Mouse (Mus musculus): ENCODE results near the gene Oaz2. TPM values are rescaled to one million over a fixed set of nuclear protein-coding genes. Genes with fewer than 3 reads are reported as not detected.
"Not testable (repeated sequence)": the region's sequence is repeated elsewhere in the genome, so short reads cannot be mapped to it uniquely, and the experiment has no call there.

The Oaz2 gene
- polyA plus RNA-seq, 1 experiment, result 48.0 TPM

GRCm38 (mm10) chr9:65649997-65650396, 17.8 kb upstream of the Oaz2 start:
- no peaks in the 10 kb centered on the region for H3K36me3 ChIP-seq (ENCODE audit: control insufficient read depth, insufficient read depth, low read length)
- H3K4me1 ChIP-seq (ENCODE audit: control insufficient read depth, insufficient read depth, insufficient read length), result no peaks in the 10 kb centered on the region
- H3K27me3 ChIP-seq (ENCODE audit: control insufficient read depth, insufficient read depth, low read length), result no peaks in the 10 kb centered on the region
- 29% methylated on average over 1 of the region's 1 CpGs for WGBS
- no peak overlapping the region for H3K27ac ChIP-seq (ENCODE audit: insufficient read depth, low read length)
- no peak for DNase-seq (ENCODE audit: low read depth in 1 of 2, low spot score in 2 of 2)
- TF ChIP-seq POLR2A (IDR thresholded peaks at IDR 0.05; ENCODE audit: low read depth, low read length) (no peak), CTCF (IDR thresholded peaks at IDR 0.05; ENCODE audit: extremely low read depth, insufficient read depth, insufficient read length, insufficient replicate concordance) (no peak)
- H3K4me3 ChIP-seq (ENCODE audit: extremely low read depth, insufficient read depth, insufficient read length), result no peak overlapping the region

- DNase-seq (ENCODE audit: low read depth in 1 of 2, low spot score in 2 of 2); H3K27ac ChIP-seq (ENCODE audit: insufficient read depth, low read length); H3K36me3 ChIP-seq (ENCODE audit: control insufficient read depth, insufficient read depth, low read length); H3K4me1 ChIP-seq (ENCODE audit: control insufficient read depth, insufficient read depth, insufficient read length); H3K4me3 ChIP-seq (ENCODE audit: extremely low read depth, insufficient read depth, insufficient read length); H3K27me3 ChIP-seq (ENCODE audit: control insufficient read depth, insufficient read depth, low read length): not testable (repeated sequence)
- 97% methylated on average over 1 of the region's 1 CpGs for WGBS
Measured at GRCm38 (mm10) chr9:65651957-65652356, 15.8 kb upstream of the Oaz2 start.

GRCm38 (mm10) chr9:65653741-65654140, 14.1 kb upstream of the Oaz2 start:
- DNase-seq (ENCODE audit: low read depth in 1 of 2, low spot score in 2 of 2), result no peak
- Histone ChIP-seq H3K27ac (ENCODE audit: insufficient read depth, low read length) (no peak overlapping the region), H3K4me1 (ENCODE audit: control insufficient read depth, insufficient read depth, insufficient read length) (no peaks in the 10 kb centered on the region), H3K27me3 (ENCODE audit: control insufficient read depth, insufficient read depth, low read length) (no peaks in the 10 kb centered on the region; the same call in 1 of the 2 replicates), H3K36me3 (ENCODE audit: control insufficient read depth, insufficient read depth, low read length) (no peaks in the 10 kb centered on the region), H3K4me3 (ENCODE audit: extremely low read depth, insufficient read depth, insufficient read length) (no peak overlapping the region)
- 90% methylated on average over 4 of the region's 4 CpGs for WGBS
- no peak for TF ChIP-seq CTCF (IDR thresholded peaks at IDR 0.05; ENCODE audit: extremely low read depth, insufficient read depth, insufficient read length, insufficient replicate concordance)

- Histone ChIP-seq H3K27me3 (ENCODE audit: control insufficient read depth, insufficient read depth, low read length) (no peaks in the 10 kb centered on the region; the same call in 1 of the 2 replicates), H3K36me3 (ENCODE audit: control insufficient read depth, insufficient read depth, low read length) (no peaks in the 10 kb centered on the region), H3K27ac (ENCODE audit: insufficient read depth, low read length) (no peak overlapping the region), H3K4me3 (ENCODE audit: extremely low read depth, insufficient read depth, insufficient read length) (no peak overlapping the region), H3K4me1 (ENCODE audit: control insufficient read depth, insufficient read depth, insufficient read length) (no peaks in the 10 kb centered on the region)
- TF ChIP-seq POLR2A (IDR thresholded peaks at IDR 0.05; ENCODE audit: low read depth, low read length), result no peak
- TF ChIP-seq CTCF (IDR thresholded peaks at IDR 0.05; ENCODE audit: extremely low read depth, insufficient read depth, insufficient read length, insufficient replicate concordance), result no peak
- no peak for DNase-seq (ENCODE audit: low read depth in 1 of 2, low spot score in 2 of 2)
- WGBS, result 83% methylated on average over 3 of the region's 3 CpGs
Measured at GRCm38 (mm10) chr9:65654700-65655237, 13.0 kb upstream of the Oaz2 start.

- TF ChIP-seq POLR2A (IDR thresholded peaks at IDR 0.05; ENCODE audit: low read depth, low read length) (no peak), CTCF (IDR thresholded peaks at IDR 0.05; ENCODE audit: extremely low read depth, insufficient read depth, insufficient read length, insufficient replicate concordance) (no peak)
Measured at GRCm38 (mm10) chr9:65655540-65655939, 12.3 kb upstream of the Oaz2 start.

GRCm38 (mm10) chr9:65657218-65657617, 10.6 kb upstream of the Oaz2 start:
- DNase-seq (ENCODE audit: low read depth in 1 of 2, low spot score in 2 of 2), result no peak
- Histone ChIP-seq H3K27ac (ENCODE audit: insufficient read depth, low read length) (no peak overlapping the region), H3K27me3 (ENCODE audit: control insufficient read depth, insufficient read depth, low read length) (no peaks in the 10 kb centered on the region; the same call in 1 of the 2 replicates), H3K4me1 (ENCODE audit: control insufficient read depth, insufficient read depth, insufficient read length) (no peaks in the 10 kb centered on the region), H3K4me3 (ENCODE audit: extremely low read depth, insufficient read depth, insufficient read length) (no peak overlapping the region), H3K36me3 (ENCODE audit: control insufficient read depth, insufficient read depth, low read length) (no peaks in the 10 kb centered on the region)
- TF ChIP-seq CTCF (IDR thresholded peaks at IDR 0.05; ENCODE audit: extremely low read depth, insufficient read depth, insufficient read length, insufficient replicate concordance), result no peak
- no peak for TF ChIP-seq POLR2A (IDR thresholded peaks at IDR 0.05; ENCODE audit: low read depth, low read length)
- WGBS, result 89% methylated on average over 3 of the region's 3 CpGs

More at GRCm38 (mm10) chr9:65655540-65655939, 12.3 kb upstream of the Oaz2 start:
- Histone ChIP-seq H3K4me1 (ENCODE audit: control insufficient read depth, insufficient read depth, insufficient read length) (no peaks in the 10 kb centered on the region), H3K27ac (ENCODE audit: insufficient read depth, low read length) (no peak overlapping the region), H3K4me3 (ENCODE audit: extremely low read depth, insufficient read depth, insufficient read length) (no peak overlapping the region), H3K27me3 (ENCODE audit: control insufficient read depth, insufficient read depth, low read length) (no peaks in the 10 kb centered on the region; the same call in 1 of the 2 replicates), H3K36me3 (ENCODE audit: control insufficient read depth, insufficient read depth, low read length) (no peaks in the 10 kb centered on the region)
- 30% methylated on average over 8 of the region's 8 CpGs for WGBS
- DNase-seq (ENCODE audit: low read depth in 1 of 2, low spot score in 2 of 2), result no peak

- Histone ChIP-seq H3K27ac (ENCODE audit: insufficient read depth, low read length) (no peak overlapping the region), H3K36me3 (ENCODE audit: control insufficient read depth, insufficient read depth, low read length) (no peaks in the 10 kb centered on the region), H3K27me3 (ENCODE audit: control insufficient read depth, insufficient read depth, low read length) (no peaks in the 10 kb centered on the region; the same call in 1 of the 2 replicates), H3K4me3 (ENCODE audit: extremely low read depth, insufficient read depth, insufficient read length) (no peak overlapping the region), H3K4me1 (ENCODE audit: control insufficient read depth, insufficient read depth, insufficient read length) (no peaks in the 10 kb centered on the region)
- 76% methylated on average over 5 of the region's 5 CpGs for WGBS
- no peak for DNase-seq (ENCODE audit: low read depth in 1 of 2, low spot score in 2 of 2)
- TF ChIP-seq CTCF (IDR thresholded peaks at IDR 0.05; ENCODE audit: extremely low read depth, insufficient read depth, insufficient read length, insufficient replicate concordance) (no peak), POLR2A (IDR thresholded peaks at IDR 0.05; ENCODE audit: low read depth, low read length) (no peak)
Measured at GRCm38 (mm10) chr9:65661029-65661428, 6.8 kb upstream of the Oaz2 start.
